Mouse (Mus musculus): Measurements from ENCODE around the gene Lrrc1. TPM values are rescaled to one million over a fixed set of nuclear protein-coding genes. Genes with fewer than 3 reads are reported as not detected.

Gene Lrrc1
- polyA plus RNA-seq, 1 experiment from 2014 or later: 22.3 TPM

DNA sequence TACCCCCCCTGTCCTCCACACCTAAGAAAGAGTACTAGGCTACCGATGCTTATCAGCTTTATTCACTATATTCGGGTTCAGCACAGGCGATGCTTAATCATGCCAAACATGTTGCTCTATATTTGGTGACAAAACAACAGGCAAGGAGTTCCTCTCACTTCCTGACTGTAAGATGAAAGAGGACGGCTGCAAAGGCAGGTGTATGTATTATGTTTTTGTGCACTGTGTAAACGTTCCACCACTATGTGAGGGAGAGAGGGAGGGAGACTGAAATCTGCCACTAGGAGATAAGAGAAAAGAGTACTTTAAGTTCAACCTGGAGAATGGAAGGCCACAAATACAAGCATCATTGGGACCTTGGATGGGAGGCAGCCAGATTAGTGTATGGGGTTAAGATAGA is 77.7 kb downstream of the Lrrc1 start:
- Histone ChIP-seq H3K4me2 (replicated peaks; ENCODE audit: low read depth) (no peak overlapping the region), H3K4me3 (ENCODE audit: low read depth, low read length) (no peak overlapping the region), H3K9me3 (ENCODE audit: control insufficient read depth) (no peaks in the 10 kb centered on the region), H3K27ac (ENCODE audit: low read depth, low read length) (no peak overlapping the region), H3K27me3 (replicated peaks; ENCODE audit: control insufficient read depth, insufficient read depth, low read length) (no peaks in the 10 kb centered on the region), H3K36me3 (ENCODE audit: control insufficient read depth, insufficient read depth) (peaks cover 11% of the 10 kb centered on the region; the same call in 1 of the 2 replicates), H3K4me1 (replicated peaks; ENCODE audit: control insufficient read depth, insufficient read depth, low read length) (no peaks in the 10 kb centered on the region), H3K9ac (ENCODE audit: low read depth, low read length) (no peak overlapping the region)
- WGBS: 76% methylated on average over 5 of the region's 5 CpGs
- TF ChIP-seq CTCF (IDR thresholded peaks at IDR 0.05; ENCODE audit: low read depth): no peak
- ATAC-seq: no peak

DNA sequence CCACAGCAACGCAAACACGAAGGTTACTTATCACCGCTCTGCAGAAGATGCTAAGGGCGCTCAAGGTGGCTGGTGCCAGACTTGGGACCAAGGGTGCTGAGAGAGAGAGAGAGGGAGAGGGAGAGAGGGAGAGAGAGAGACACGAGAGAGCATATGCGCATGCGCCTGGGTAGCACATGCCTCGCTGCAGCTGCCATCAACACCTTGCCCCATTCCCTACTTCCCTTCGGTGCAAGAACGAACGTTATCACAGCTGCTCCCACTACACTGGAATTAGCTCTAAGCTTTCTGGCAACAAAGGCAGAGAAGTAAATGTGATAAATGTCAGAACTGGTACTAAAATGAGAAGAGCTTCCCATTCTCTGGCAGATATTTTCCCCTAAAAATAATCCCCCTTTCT is 79.3 kb downstream of the Lrrc1 start:
- Histone ChIP-seq H3K4me3 (ENCODE audit: low read depth, low read length) (no peak overlapping the region), H3K36me3 (ENCODE audit: control insufficient read depth, insufficient read depth) (peaks cover 11% of the 10 kb centered on the region; the same call in 1 of the 2 replicates), H3K9me3 (ENCODE audit: control insufficient read depth) (no peaks in the 10 kb centered on the region), H3K27me3 (replicated peaks; ENCODE audit: control insufficient read depth, insufficient read depth, low read length) (no peaks in the 10 kb centered on the region), H3K4me2 (replicated peaks; ENCODE audit: low read depth) (no peak overlapping the region), H3K9ac (ENCODE audit: low read depth, low read length) (no peak overlapping the region), H3K4me1 (replicated peaks; ENCODE audit: control insufficient read depth, insufficient read depth, low read length) (no peaks in the 10 kb centered on the region), H3K27ac (ENCODE audit: low read depth, low read length) (no peak overlapping the region)
- WGBS: 68% methylated on average over 11 of the region's 11 CpGs
- no peak for ATAC-seq
- TF ChIP-seq CTCF (IDR thresholded peaks at IDR 0.05; ENCODE audit: low read depth): no peak

DNA sequence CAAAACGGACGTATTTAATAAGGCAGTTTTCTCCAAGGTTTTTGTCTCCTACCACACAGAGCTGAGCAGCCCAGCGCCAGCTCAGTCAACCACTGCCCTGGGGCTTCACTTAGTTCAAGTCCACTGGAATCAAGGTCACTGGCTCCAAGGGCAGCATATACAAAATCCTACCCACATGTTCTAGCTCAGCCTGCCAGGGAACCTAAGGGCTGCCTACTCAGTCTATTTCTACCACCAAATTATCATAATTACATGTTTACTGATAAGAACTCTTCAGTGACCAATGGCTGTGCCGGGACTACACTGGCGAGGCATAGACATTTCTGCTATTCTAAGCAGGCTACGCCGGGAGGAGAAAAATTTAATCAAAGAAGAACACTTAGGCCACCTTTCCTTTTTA is 80.8 kb downstream of the Lrrc1 start:
- H3K4me2 ChIP-seq (replicated peaks; ENCODE audit: low read depth): no peak overlapping the region
- no peak overlapping the region for H3K27ac ChIP-seq (ENCODE audit: low read depth, low read length)
- H3K9me3 ChIP-seq (ENCODE audit: control insufficient read depth): no peaks in the 10 kb centered on the region
- TF ChIP-seq CTCF (IDR thresholded peaks at IDR 0.05; ENCODE audit: low read depth): no peak
- H3K4me3 ChIP-seq (ENCODE audit: low read depth, low read length): no peak overlapping the region
- H3K27me3 ChIP-seq (replicated peaks; ENCODE audit: control insufficient read depth, insufficient read depth, low read length): no peaks in the 10 kb centered on the region
- peaks cover 10% of the 10 kb centered on the region; the same call in 1 of the 2 replicates for H3K36me3 ChIP-seq (ENCODE audit: control insufficient read depth, insufficient read depth)
- no peak for ATAC-seq
- 80% methylated on average over 7 of the region's 7 CpGs for WGBS
- H3K4me1 ChIP-seq (replicated peaks; ENCODE audit: control insufficient read depth, insufficient read depth, low read length): no peaks in the 10 kb centered on the region
- no peak overlapping the region for H3K9ac ChIP-seq (ENCODE audit: low read depth, low read length)

DNA sequence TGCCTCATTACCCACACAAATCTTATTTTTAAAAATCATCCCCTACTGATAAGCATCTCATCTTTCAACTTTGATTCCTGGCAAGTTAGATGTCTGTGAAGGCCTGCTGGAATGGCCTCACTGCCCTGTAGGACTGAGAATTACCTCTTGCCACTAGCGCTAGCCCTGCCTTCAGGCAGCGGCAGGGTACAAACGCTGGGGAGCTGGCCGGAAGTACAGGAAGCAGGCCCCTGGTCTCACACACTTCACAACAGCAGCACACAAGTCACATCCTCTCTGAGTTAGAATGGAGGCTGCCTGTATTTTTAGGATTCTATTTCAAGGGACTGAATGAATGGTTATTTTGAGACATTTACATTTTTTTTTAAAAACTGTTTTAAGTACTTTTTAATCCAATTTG is 81.5 kb downstream of the Lrrc1 start:
- H3K36me3 ChIP-seq (ENCODE audit: control insufficient read depth, insufficient read depth): peaks cover 4% of the 10 kb centered on the region; the same call in 1 of the 2 replicates
- no peak overlapping the region for H3K9ac ChIP-seq (ENCODE audit: low read depth, low read length)
- H3K4me2 ChIP-seq (replicated peaks; ENCODE audit: low read depth): no peak overlapping the region
- 71% methylated on average over 4 of the region's 4 CpGs for WGBS
- TF ChIP-seq CTCF (IDR thresholded peaks at IDR 0.05; ENCODE audit: low read depth): no peak
- no peaks in the 10 kb centered on the region for H3K27me3 ChIP-seq (replicated peaks; ENCODE audit: control insufficient read depth, insufficient read depth, low read length)
- H3K27ac ChIP-seq (ENCODE audit: low read depth, low read length): no peak overlapping the region
- ATAC-seq: no peak
- no peak overlapping the region for H3K4me3 ChIP-seq (ENCODE audit: low read depth, low read length)
- 0 out of 2 replicates have a peak, but pooled peaks cover 4% of the 10 kb centered on the region for H3K4me1 ChIP-seq (replicated peaks; ENCODE audit: control insufficient read depth, insufficient read depth, low read length)
- H3K9me3 ChIP-seq (ENCODE audit: control insufficient read depth): no peaks in the 10 kb centered on the region

DNA sequence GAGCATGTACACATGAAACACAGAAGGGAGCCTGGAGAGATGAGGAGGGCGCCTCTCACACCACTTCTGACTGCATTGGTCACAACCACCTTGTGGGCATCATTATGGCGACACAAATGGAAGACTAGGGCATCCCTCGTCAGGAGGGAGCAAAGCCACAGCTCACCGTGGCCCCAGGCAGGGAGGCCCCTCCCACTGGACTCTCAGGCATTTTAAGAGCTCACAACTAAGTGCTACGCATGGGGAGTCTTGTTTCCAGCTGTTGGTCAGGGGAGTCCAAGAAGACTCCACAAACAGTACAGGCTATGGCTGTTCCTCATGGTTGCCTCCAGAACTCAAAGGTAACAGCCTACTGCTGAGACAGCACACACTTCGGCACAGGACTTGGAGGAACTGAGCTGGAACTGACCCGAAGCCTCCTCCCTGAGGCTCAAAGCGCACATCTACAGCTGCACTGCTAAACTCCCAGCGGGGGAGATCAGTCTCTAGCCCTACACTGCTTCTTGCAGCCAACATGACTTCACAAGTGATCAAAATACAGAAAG is 83.2 kb downstream of the Lrrc1 start:
- H3K27me3 ChIP-seq (replicated peaks; ENCODE audit: control insufficient read depth, insufficient read depth, low read length): no peaks in the 10 kb centered on the region
- no peak for TF ChIP-seq CTCF (IDR thresholded peaks at IDR 0.05; ENCODE audit: low read depth)
- no peak overlapping the region for H3K27ac ChIP-seq (ENCODE audit: low read depth, low read length)
- no peaks in the 10 kb centered on the region for H3K9me3 ChIP-seq (ENCODE audit: control insufficient read depth)
- H3K9ac ChIP-seq (ENCODE audit: low read depth, low read length): no peak overlapping the region
- 0 out of 2 replicates have a peak, but pooled peaks cover 4% of the 10 kb centered on the region for H3K4me1 ChIP-seq (replicated peaks; ENCODE audit: control insufficient read depth, insufficient read depth, low read length)
- WGBS: 79% methylated on average over 9 of the region's 9 CpGs
- no peak overlapping the region for H3K4me2 ChIP-seq (replicated peaks; ENCODE audit: low read depth)
- no peak for ATAC-seq
- no peak overlapping the region for H3K4me3 ChIP-seq (ENCODE audit: low read depth, low read length)
- no peaks in the 10 kb centered on the region; the same call in 1 of the 2 replicates for H3K36me3 ChIP-seq (ENCODE audit: control insufficient read depth, insufficient read depth)

DNA sequence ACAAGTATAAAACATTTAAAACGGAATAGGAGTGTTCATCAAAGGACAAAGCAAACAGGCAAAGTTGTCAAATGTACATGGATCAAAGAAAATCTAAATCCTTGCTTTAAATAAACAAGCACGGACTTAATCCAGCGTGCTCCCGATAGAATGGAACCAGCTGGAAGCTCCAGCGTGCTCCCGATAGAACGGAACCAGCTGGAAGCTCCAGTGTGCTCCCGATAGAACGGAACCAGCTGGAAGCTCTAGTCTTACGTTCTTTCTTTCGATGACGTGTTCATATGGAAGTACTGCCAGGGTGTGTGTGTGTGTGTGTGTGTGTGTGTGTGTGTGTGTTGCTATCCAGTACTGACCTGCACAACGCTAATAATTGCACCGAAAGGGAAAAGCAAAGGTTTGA is 84.3 kb downstream of the Lrrc1 start:
- no peak for TF ChIP-seq CTCF (IDR thresholded peaks at IDR 0.05; ENCODE audit: low read depth)
- Histone ChIP-seq H3K4me1 (replicated peaks; ENCODE audit: control insufficient read depth, insufficient read depth, low read length) (0 out of 2 replicates have a peak, but pooled peaks cover 4% of the 10 kb centered on the region), H3K27me3 (replicated peaks; ENCODE audit: control insufficient read depth, insufficient read depth, low read length) (no peaks in the 10 kb centered on the region), H3K9me3 (ENCODE audit: control insufficient read depth) (no peaks in the 10 kb centered on the region), H3K36me3 (ENCODE audit: control insufficient read depth, insufficient read depth) (no peaks in the 10 kb centered on the region; the same call in 1 of the 2 replicates), H3K27ac (ENCODE audit: low read depth, low read length) (0 out of 2 replicates have a peak overlapping the region, but pooled peaks have one; percentile 62), H3K4me3 (ENCODE audit: low read depth, low read length) (no peak overlapping the region), H3K4me2 (replicated peaks; ENCODE audit: low read depth) (no peak overlapping the region), H3K9ac (ENCODE audit: low read depth, low read length) (no peak overlapping the region)
- ATAC-seq: no peak
- 62% methylated on average over 14 of the region's 14 CpGs for WGBS
